Mouse (Mus musculus): ENCODE results near the gene H2-DMb1.

GRCm38 (mm10) chr17:34204303-34205010 lies 51.6 kb downstream of the H2-DMb1 start:
- peak; percentile 74 for TF ChIP-seq CTCF (IDR thresholded peaks at IDR 0.05; ENCODE audit: insufficient read depth, low read length)
- peak; percentile 72; the same call in 1 of the 2 replicates for TF ChIP-seq POLR2A (IDR thresholded peaks at IDR 0.05; ENCODE audit: borderline replicate concordance, extremely low read depth, low read depth, low read length)
